Mouse (Mus musculus) CD8-positive naive resting alpha-beta T cell, adult 2 months (primary cell): Measurements from ENCODE around the gene Gm10964.
A peak's percentile ranks its signal among the peaks of the same experiment; 100 is the strongest.

Experiments used
- DNase-seq, 2 experiments: peaks; one replicate each; pipeline ENCODE4 v3.0.0; 2022; ENCODE audit warnings: low read depth in 2 of 2, low spot score in 2 of 2

Gm10964 gene

GRCm38 (mm10) chr3:103733799-103734695 is 5.1 kb upstream of the Gm10964 start:
- no peak for DNase-seq

- DNase-seq, result no peak
Measured at GRCm38 (mm10) chr3:103734696-103735519, 4.3 kb upstream of the Gm10964 start.

- DNase-seq, result no peak
Measured at GRCm38 (mm10) chr3:103735776-103736600, 3.2 kb upstream of the Gm10964 start.

GRCm38 (mm10) chr3:103737061-103737754 is 2.0 kb upstream of the Gm10964 start:
- no peak for DNase-seq

GRCm38 (mm10) chr3:103737778-103738571 is 1.2 kb upstream of the Gm10964 start, which contains the start of gene Olfml3:
Gene Olfml3, minus strand, starts transcription at chr3:103738001.
- peak; percentile 73 to 87 for DNase-seq

- peak in 1 of 2 experiments; percentile 12 for DNase-seq
Measured at GRCm38 (mm10) chr3:103740342-103740741, 1.2 kb downstream of the Gm10964 start.

GRCm38 (mm10) chr3:103743208-103743607 is 4.0 kb downstream of the Gm10964 start:
- DNase-seq, result no peak

GRCm38 (mm10) chr3:103745001-103745770 is 6.0 kb downstream of the Gm10964 start:
- DNase-seq, result no peak

- no peak for DNase-seq
Measured at GRCm38 (mm10) chr3:103746711-103747110, 7.5 kb downstream of the Gm10964 start.

GRCm38 (mm10) chr3:103751558-103751957 is 12.4 kb downstream of the Gm10964 start:
- no peak for DNase-seq

GRCm38 (mm10) chr3:103755351-103755750 is 16.2 kb downstream of the Gm10964 start:
- DNase-seq, result no peak

- DNase-seq, result no peak
Measured at GRCm38 (mm10) chr3:103756920-103757319, 17.8 kb downstream of the Gm10964 start.

- DNase-seq, result no peak
Measured at GRCm38 (mm10) chr3:103758456-103758855, 19.3 kb downstream of the Gm10964 start.

- DNase-seq, result no peak
Measured at GRCm38 (mm10) chr3:103759261-103759970, 20.2 kb downstream of the Gm10964 start.

GRCm38 (mm10) chr3:103766789-103767188 is 27.6 kb downstream of the Gm10964 start:
- no peak for DNase-seq

GRCm38 (mm10) chr3:103771531-103772130 is 32.5 kb downstream of the Gm10964 start:
- no peak for DNase-seq

- peak in 1 of 2 experiments; percentile 15 for DNase-seq
Measured at GRCm38 (mm10) chr3:103772846-103773245, 33.7 kb downstream of the Gm10964 start.

- DNase-seq, result no peak
Measured at GRCm38 (mm10) chr3:103773508-103773907, 34.3 kb downstream of the Gm10964 start.
